Mouse (Mus musculus) kidney, adult 2 months (tissue): Measurements from ENCODE around the gene Sfi1.

Experiments used
- CTCF ChIP-seq: fragments of 200-500 bp; conservative IDR thresholded peaks from 2 replicates; pipeline ENCODE4 v1.5.1; 2011; ENCODE audit warnings: low read depth, mild to moderate bottlenecking, control low read depth, low read length, moderate library complexity, mixed read lengths; ENCODE audit not compliant: insufficient read depth, insufficient read length
- POLR2A ChIP-seq: fragments of 200-500 bp; IDR thresholded peaks from one replicate; pipeline ENCODE4 v1.6.1; 2011; ENCODE audit warnings: low read depth, low read length, control low read depth

DNA sequence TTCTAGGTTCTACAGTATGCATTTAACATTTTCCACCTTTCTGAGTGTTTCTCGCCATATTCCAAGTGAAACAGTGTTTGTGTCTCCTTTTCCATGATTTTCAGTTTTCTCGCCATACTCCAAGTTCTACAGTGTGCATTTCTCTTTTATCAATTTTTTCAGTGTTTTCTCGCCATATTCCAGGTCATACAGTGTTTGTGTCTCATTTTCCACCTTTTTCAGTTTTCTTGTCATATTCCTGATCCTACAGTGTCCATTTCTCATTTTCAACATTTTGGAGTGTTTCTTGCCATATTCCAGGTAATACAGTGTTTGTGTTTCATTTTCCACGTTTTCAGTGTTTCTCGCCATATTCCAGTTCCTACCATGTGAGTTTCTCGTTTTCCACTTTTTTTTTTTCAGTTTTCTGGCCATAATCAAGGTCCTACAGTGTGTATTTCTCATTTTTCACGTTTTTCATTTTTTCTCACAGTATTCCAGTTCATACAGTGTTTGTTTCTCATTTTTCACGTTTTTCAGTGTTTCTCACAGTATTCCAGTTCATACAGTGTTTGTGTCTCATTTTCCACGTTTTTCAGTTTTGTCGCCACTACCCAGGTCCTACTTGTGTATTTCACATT lies 91.3 kb downstream of the Sfi1 start:
- TF ChIP-seq POLR2A (no peak), CTCF (no peak)
